Mouse (Mus musculus): Measurements from ENCODE around the gene Clk2. TPM values are rescaled to one million over a fixed set of nuclear protein-coding genes. Genes with fewer than 3 reads are reported as not detected.
"Not testable (repeated sequence)": the region's sequence is repeated elsewhere in the genome, so short reads cannot be mapped to it uniquely, and the experiment has no call there.

The Clk2 gene
- polyA plus RNA-seq, 1 experiment, result 79.4 TPM

DNA sequence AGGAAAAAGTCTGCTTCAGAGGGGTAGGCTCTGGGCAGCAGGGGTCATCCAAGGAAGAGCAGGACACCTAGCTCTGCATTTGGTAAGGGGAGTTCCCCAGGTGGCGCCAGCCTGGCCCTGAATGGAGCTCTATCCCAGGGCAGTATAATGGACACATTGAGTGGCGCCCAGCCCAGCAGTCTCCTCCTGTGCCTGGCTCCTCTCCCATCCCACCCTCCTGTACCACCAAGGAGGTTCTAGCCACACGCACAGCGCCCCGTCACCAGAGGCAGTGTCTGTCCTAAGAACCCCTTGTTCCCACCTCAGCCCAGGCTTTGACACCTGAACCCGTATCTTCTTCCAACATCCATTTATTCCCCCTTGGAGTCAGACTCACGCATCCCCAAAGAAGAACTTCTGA lies 45.1 kb downstream of the Clk2 start:
- no peak overlapping the region for H3K27ac ChIP-seq (ENCODE audit: insufficient read depth, low read length)
- H3K4me3 ChIP-seq (ENCODE audit: low read depth, low read length), result no peak overlapping the region
- no peak for TF ChIP-seq EP300 (IDR thresholded peaks at IDR 0.05; ENCODE audit: insufficient read depth, low read depth, low read length)
- no peak for TF ChIP-seq CTCF (IDR thresholded peaks at IDR 0.05; ENCODE audit: low read depth, low read length)
- no peak for TF ChIP-seq POLR2A (IDR thresholded peaks at IDR 0.05; ENCODE audit: insufficient read depth, low read length)
- no peaks in the 10 kb centered on the region for H3K27me3 ChIP-seq (ENCODE audit: control insufficient read depth, insufficient read depth, low read length, poor library complexity, severe bottlenecking)
- peaks cover 15% of the 10 kb centered on the region for H3K36me3 ChIP-seq (ENCODE audit: control insufficient read depth, insufficient read depth, low read length, poor library complexity, severe bottlenecking)
- H3K9me3 ChIP-seq (replicated peaks; ENCODE audit: control insufficient read depth, insufficient read depth, low read length, poor library complexity, severe bottlenecking), result no peaks in the 10 kb centered on the region
- H3K4me1 ChIP-seq (ENCODE audit: control insufficient read depth, insufficient read depth, low read length), result no peaks in the 10 kb centered on the region
- no peak overlapping the region for H3K9ac ChIP-seq (ENCODE audit: low read depth, poor library complexity, severe bottlenecking)

DNA sequence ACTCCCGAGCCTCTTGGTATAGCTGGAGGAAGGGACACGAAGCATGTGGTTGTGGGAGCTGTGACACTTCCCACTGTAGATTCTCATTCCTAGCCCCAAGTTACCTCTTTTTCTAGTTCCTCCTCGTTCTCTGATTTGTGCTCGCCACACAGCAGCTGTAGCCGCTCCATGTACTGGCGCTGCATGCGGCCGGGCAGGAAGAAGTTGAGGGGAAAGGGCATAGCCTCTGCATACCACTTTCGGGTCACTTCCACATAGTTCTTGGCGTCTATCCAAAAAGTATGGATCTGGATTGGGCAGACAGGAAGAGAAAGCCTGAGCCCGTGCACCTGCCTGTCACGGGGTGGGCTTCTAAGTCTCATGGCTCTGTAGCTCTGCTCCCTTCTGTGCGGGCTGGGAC lies 45.6 kb downstream of the Clk2 start:
- Histone ChIP-seq H3K9ac (ENCODE audit: low read depth, poor library complexity, severe bottlenecking) (no peak overlapping the region), H3K4me3 (ENCODE audit: low read depth, low read length) (no peak overlapping the region), H3K36me3 (ENCODE audit: control insufficient read depth, insufficient read depth, low read length, poor library complexity, severe bottlenecking) (peaks cover 15% of the 10 kb centered on the region), H3K27me3 (ENCODE audit: control insufficient read depth, insufficient read depth, low read length, poor library complexity, severe bottlenecking) (no peaks in the 10 kb centered on the region), H3K4me1 (ENCODE audit: control insufficient read depth, insufficient read depth, low read length) (no peaks in the 10 kb centered on the region), H3K27ac (ENCODE audit: insufficient read depth, low read length) (no peak overlapping the region), H3K9me3 (replicated peaks; ENCODE audit: control insufficient read depth, insufficient read depth, low read length, poor library complexity, severe bottlenecking) (no peaks in the 10 kb centered on the region)
- no peak for TF ChIP-seq CTCF (IDR thresholded peaks at IDR 0.05; ENCODE audit: low read depth, low read length)
- TF ChIP-seq POLR2A (IDR thresholded peaks at IDR 0.05; ENCODE audit: insufficient read depth, low read length), result no peak
- TF ChIP-seq EP300 (IDR thresholded peaks at IDR 0.05; ENCODE audit: insufficient read depth, low read depth, low read length), result no peak

DNA sequence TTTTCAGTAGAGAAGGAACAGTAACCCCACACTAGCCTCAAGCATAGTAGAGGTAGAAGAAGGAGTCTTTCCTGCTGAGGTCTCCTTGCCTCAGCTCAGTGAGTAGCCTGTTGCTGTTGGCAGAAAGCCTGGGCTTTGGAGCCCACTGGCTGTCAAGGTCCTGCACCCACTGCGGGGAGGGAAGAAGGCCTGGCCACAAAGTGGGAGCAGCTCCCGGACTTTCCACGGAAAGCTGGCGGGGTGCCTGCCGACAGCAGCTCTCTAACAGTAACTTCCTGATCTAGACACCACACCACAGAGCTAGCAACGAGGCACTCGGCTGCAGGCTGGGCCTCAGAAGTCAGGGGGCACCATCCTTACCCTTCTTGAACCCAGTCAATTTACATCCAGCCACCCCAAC lies 46.1 kb downstream of the Clk2 start:
- H3K9me3 ChIP-seq (replicated peaks; ENCODE audit: control insufficient read depth, insufficient read depth, low read length, poor library complexity, severe bottlenecking), result no peaks in the 10 kb centered on the region
- H3K36me3 ChIP-seq (ENCODE audit: control insufficient read depth, insufficient read depth, low read length, poor library complexity, severe bottlenecking), result peaks cover 14% of the 10 kb centered on the region
- H3K4me3 ChIP-seq (ENCODE audit: low read depth, low read length), result no peak overlapping the region
- H3K27ac ChIP-seq (ENCODE audit: insufficient read depth, low read length), result no peak overlapping the region
- H3K27me3 ChIP-seq (ENCODE audit: control insufficient read depth, insufficient read depth, low read length, poor library complexity, severe bottlenecking), result no peaks in the 10 kb centered on the region
- TF ChIP-seq EP300 (IDR thresholded peaks at IDR 0.05; ENCODE audit: insufficient read depth, low read depth, low read length) (no peak), CTCF (IDR thresholded peaks at IDR 0.05; ENCODE audit: low read depth, low read length) (no peak), POLR2A (IDR thresholded peaks at IDR 0.05; ENCODE audit: insufficient read depth, low read length) (no peak)
- no peak overlapping the region for H3K9ac ChIP-seq (ENCODE audit: low read depth, poor library complexity, severe bottlenecking)
- H3K4me1 ChIP-seq (ENCODE audit: control insufficient read depth, insufficient read depth, low read length), result no peaks in the 10 kb centered on the region

DNA sequence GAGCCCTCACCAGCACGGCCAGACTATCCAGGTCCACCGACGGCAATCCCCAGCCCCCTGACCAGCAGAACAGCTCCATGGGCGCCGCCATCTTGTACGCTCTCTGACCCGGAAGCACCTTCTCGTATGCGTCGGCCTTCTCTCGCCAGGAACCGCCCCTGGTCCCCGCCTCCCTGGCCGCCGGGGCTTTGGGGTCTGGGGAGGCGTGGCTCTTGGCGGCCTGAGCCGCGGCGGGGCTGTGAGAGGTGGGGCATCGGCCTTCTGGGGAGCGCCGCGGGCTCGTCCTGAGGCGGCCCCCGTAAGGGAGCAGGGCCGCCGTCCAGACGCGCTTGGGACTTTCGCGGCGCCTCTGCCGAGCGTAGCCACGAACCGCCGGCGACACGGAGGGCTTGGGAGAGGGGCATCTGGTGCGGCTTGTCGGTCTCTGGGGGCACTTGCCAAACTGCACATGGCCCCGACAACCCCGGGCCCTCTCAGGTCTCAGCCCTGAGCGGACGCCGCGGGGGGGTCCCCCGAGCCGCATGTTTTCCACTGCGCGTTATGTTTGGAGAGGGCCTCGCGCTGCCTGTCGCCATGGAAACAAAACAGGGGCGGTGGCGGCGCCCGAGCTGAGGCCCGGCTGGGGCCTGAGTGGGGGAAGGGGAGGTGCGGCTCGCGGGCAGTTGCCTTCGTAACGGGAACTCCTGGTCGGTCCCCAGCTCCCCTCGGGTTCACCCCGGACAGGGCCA lies 49.4 kb downstream of the Clk2 start:
- Histone ChIP-seq H3K4me1 (ENCODE audit: control insufficient read depth, insufficient read depth, low read length) (no peaks in the 10 kb centered on the region), H3K36me3 (ENCODE audit: control insufficient read depth, insufficient read depth, low read length, poor library complexity, severe bottlenecking) (peaks cover 6% of the 10 kb centered on the region; the same call in 1 of the 2 replicates), H3K9me3 (replicated peaks; ENCODE audit: control insufficient read depth, insufficient read depth, low read length, poor library complexity, severe bottlenecking) (no peaks in the 10 kb centered on the region), H3K27me3 (ENCODE audit: control insufficient read depth, insufficient read depth, low read length, poor library complexity, severe bottlenecking) (no peaks in the 10 kb centered on the region), H3K4me3 (ENCODE audit: low read depth, low read length) (peak overlapping the region; percentile 86), H3K27ac (ENCODE audit: insufficient read depth, low read length) (peak overlapping the region; percentile 37; the same call in 1 of the 2 replicates), H3K9ac (ENCODE audit: low read depth, poor library complexity, severe bottlenecking) (peak overlapping the region; percentile 56)
- TF ChIP-seq CTCF (IDR thresholded peaks at IDR 0.05; ENCODE audit: low read depth, low read length) (no peak), EP300 (IDR thresholded peaks at IDR 0.05; ENCODE audit: insufficient read depth, low read depth, low read length) (peak; percentile 37; the same call in 1 of the 2 replicates)

DNA sequence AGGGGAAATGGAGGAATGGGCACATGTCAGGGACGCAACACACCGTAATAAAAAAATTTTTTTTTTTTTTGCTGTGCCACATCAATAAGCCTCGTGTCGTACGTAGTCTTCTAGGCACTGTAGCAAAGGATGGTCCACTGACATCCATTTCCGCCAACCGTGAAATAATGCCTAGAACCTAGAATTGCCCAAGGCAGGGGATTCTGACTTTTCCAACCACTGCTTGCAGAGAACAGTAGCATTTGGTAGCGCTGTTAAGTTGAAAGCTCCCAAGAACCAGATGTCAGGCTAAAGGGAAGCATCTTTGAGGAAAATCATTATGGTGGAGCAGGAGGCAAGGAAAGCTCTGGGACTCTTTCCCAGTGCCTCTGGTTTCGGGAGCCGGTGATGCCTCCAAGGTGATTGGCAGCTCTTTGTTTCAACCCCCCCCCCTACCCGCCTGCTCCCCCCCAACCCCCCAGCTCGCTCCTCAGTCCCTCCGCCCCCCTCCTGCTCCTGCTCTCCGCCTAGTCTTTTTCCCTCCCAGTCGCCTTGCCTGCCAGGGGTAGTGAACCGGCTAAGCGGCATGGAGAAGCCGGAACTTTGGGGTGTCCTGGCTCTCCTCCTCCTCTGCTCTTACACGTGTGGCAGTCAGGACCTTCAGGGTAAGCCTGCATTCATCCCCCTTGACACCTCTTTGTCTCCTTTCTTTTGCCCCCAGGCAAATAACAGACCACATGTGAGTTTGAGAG lies 50.3 kb downstream of the Clk2 start, which contains the start of gene Thbs3:
TSS of gene Thbs3 (plus strand) at position 500 of the 731 bp plus-strand sequence.
- H3K9ac ChIP-seq (ENCODE audit: low read depth, poor library complexity, severe bottlenecking), result peak within 1 kb of the TSS; percentile 56
- H3K9me3 ChIP-seq (replicated peaks; ENCODE audit: control insufficient read depth, insufficient read depth, low read length, poor library complexity, severe bottlenecking), result no peaks in the 10 kb centered on the region
- peak within 1 kb of the TSS; percentile 84 for H3K4me3 ChIP-seq (ENCODE audit: low read depth, low read length)
- H3K27ac ChIP-seq (ENCODE audit: insufficient read depth, low read length), result peak within 1 kb of the TSS; percentile 37; the same call in 1 of the 2 replicates
- H3K4me1 ChIP-seq (ENCODE audit: control insufficient read depth, insufficient read depth, low read length), result no peaks in the 10 kb centered on the region
- no peak for TF ChIP-seq POLR2A (IDR thresholded peaks at IDR 0.05; ENCODE audit: insufficient read depth, low read length)
- TF ChIP-seq EP300 (IDR thresholded peaks at IDR 0.05; ENCODE audit: insufficient read depth, low read depth, low read length), result no peak
- TF ChIP-seq CTCF (IDR thresholded peaks at IDR 0.05; ENCODE audit: low read depth, low read length), result no peak
- no peaks in the 10 kb centered on the region for H3K27me3 ChIP-seq (ENCODE audit: control insufficient read depth, insufficient read depth, low read length, poor library complexity, severe bottlenecking)
- peaks cover 2% of the 10 kb centered on the region; the same call in 1 of the 2 replicates for H3K36me3 ChIP-seq (ENCODE audit: control insufficient read depth, insufficient read depth, low read length, poor library complexity, severe bottlenecking)

DNA sequence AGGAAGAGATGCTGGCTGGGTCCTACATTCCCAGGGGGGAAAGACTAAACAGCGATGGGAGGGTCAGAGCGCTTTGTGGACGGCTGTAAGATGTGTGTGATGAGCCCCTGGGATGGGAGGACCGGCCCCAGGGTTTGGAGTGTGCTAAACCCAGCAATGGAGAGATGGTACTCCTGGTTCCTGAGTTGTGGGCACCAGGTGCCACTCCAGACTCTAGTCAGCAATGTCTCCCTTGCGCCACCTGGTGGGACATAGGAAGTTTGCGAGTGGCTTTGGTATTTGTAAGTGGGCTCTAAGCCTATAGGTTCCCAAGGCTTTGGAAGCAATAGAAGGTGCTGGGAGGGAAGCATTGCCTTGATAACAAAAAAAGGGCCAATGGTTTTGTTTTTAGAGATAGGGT lies 51.3 kb downstream of the Clk2 start:
- H3K9me3 ChIP-seq (replicated peaks; ENCODE audit: control insufficient read depth, insufficient read depth, low read length, poor library complexity, severe bottlenecking), result no peaks in the 10 kb centered on the region
- TF ChIP-seq EP300 (IDR thresholded peaks at IDR 0.05; ENCODE audit: insufficient read depth, low read depth, low read length) (no peak), POLR2A (IDR thresholded peaks at IDR 0.05; ENCODE audit: insufficient read depth, low read length) (no peak), CTCF (IDR thresholded peaks at IDR 0.05; ENCODE audit: low read depth, low read length) (peak; percentile 80)
- peak overlapping the region; percentile 56; the same call in 1 of the 2 replicates for H3K9ac ChIP-seq (ENCODE audit: low read depth, poor library complexity, severe bottlenecking)
- H3K36me3 ChIP-seq (ENCODE audit: control insufficient read depth, insufficient read depth, low read length, poor library complexity, severe bottlenecking), result no peaks in the 10 kb centered on the region
- no peaks in the 10 kb centered on the region for H3K4me1 ChIP-seq (ENCODE audit: control insufficient read depth, insufficient read depth, low read length)
- H3K27me3 ChIP-seq (ENCODE audit: control insufficient read depth, insufficient read depth, low read length, poor library complexity, severe bottlenecking), result no peaks in the 10 kb centered on the region
- no peak overlapping the region; the same call in 1 of the 2 replicates for H3K4me3 ChIP-seq (ENCODE audit: low read depth, low read length)
- H3K27ac ChIP-seq (ENCODE audit: insufficient read depth, low read length), result no peak overlapping the region

GRCm38 (mm10) chr3:89216407-89216806 lies 51.8 kb downstream of the Clk2 start:
- not testable (repeated sequence) for H3K36me3 ChIP-seq (ENCODE audit: control insufficient read depth, insufficient read depth, low read length, poor library complexity, severe bottlenecking); H3K4me3 ChIP-seq (ENCODE audit: low read depth, low read length); H3K27me3 ChIP-seq (ENCODE audit: control insufficient read depth, insufficient read depth, low read length, poor library complexity, severe bottlenecking); H3K27ac ChIP-seq (ENCODE audit: insufficient read depth, low read length); H3K4me1 ChIP-seq (ENCODE audit: control insufficient read depth, insufficient read depth, low read length); H3K9me3 ChIP-seq (replicated peaks; ENCODE audit: control insufficient read depth, insufficient read depth, low read length, poor library complexity, severe bottlenecking); H3K9ac ChIP-seq (ENCODE audit: low read depth, poor library complexity, severe bottlenecking)

All from ES-Bruce4 (cell line).